Mouse (Mus musculus) CD4-positive, CD25-positive, alpha-beta regulatory T cell, adult 4 months (primary cell): ENCODE measurements around the gene Ccr7. TPM values are rescaled to one million over a fixed set of nuclear protein-coding genes. Genes with fewer than 3 reads are reported as not detected.

Source experiments
- ATAC-seq: one replicate; pipeline ENCODE4 v1.8.0; 2017
- polyA plus RNA-seq, 2 experiments: library from polyadenylated mRNA; unstranded; fragments of 100-300 nt; shearing (Covaris generic); gene quantifications; one replicate each; pipeline ENCODE4 v1.2.1; 2017

Ccr7 gene
- polyA plus RNA-seq, 2 experiments from 2014 or later = 277 to 361 TPM

DNA sequence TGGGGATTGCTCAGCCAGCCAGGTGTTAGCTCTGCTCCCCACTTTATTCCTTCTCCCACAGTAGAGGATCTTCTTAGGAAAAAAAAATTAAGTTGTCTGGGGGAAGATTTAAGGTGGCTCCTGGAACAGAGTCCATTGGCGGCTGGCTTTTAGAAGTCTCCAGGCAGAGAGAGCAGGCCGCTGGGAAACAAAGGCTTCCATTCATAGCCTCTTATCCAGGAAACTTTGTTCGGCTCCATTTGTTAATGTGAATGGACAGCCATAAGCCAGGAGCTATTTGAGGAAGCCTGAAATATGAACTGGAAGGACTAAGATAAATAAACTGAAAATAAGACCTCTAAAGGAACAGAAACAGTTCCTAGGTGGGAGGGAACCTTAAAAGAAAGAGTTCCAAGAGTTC lies 41.8 kb downstream of the Ccr7 start:
- no peak for ATAC-seq

DNA sequence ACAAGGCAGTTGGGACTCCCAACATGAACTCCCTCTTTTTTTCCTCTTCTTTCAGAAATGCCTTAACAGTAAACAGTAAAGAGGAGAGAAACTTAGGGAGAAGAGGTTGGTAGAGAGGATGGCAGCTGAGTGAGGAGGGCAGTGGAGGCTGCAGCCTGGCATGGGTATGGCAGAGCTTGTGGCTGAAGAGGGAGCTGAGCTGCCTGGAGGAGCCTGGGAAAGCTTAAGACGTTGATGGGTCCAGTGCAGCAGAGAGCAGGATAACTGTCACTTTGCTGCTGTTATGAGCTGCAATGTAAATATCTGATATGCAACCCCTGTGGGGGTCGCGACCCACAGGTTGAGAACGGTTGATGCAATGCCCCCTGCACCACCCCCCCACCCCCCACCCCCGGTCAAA lies 42.2 kb downstream of the Ccr7 start:
- ATAC-seq = no peak

DNA sequence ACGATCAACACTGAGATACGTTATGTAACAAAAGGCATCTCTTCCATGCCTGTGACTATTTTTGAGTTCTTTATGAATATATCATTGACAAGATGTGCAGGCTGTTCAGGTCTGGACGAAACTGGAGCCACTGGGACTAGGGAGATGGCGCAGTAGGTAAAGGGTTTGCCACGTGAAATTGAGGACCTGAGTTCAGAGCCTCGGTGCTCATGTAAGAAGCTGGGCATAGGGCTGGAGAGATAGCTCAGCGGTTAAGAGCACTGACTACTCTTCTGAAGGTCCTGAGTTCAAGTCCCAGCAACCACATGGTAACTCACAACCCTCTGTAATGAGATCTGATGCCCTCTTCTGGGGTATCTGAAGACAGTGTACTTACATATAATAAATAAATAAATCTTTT lies 43.2 kb downstream of the Ccr7 start:
- peak; percentile 10 for ATAC-seq

DNA sequence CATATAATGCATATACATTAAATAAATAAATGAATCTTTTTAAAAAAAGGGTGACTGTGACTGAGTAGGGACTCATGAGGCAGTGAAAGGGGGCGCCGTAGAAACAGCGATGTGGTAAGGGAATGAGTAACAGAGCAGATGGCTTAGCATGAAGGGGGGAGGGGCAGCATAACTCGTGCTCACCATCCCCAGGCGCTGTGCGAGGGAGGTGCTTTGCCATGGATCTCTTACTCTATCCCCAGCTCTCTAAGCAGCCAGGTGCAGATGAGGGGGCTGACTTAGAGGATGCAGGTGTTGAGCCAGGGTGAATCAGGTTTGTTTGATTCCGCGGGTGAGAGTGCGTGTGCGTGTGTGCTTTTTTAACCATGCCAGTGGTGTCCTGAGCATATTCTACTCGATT lies 43.7 kb downstream of the Ccr7 start:
- peak; percentile 52 for ATAC-seq

DNA sequence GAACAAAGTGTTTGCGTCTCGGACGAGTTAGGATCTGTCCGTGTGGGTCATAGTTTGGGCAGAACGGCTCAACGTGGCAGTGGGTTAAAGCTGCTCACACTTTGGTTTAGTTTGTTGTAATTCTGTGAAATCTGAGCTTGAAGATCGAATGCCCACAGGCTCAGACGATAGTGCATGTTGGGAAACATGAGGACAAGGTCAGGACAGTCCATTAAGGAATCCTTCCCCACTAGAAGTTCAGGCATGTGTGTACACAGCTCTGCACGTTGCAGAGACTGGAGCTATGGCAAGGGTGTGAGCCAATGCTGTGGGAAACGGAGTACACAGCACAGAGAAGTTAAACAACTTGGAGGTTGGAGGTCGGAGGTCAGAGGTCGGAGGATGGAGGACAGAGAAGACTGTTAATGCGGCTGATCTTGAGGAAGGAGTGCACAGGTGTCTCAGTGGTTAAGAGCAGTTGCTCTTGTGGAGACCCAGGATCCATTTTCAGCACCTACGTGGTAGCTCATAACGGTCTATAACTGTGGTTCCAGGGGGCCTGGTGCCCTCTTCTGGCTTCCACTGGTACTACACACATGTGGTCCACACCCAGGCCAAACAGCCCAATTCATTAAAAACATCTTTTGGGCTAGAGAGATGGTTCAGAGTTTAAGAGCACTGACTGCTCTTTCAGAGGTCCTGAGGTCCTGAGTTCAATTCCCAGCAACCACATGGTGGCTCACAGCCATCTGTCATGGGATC lies 44.3 kb downstream of the Ccr7 start:
- ATAC-seq = no peak

DNA sequence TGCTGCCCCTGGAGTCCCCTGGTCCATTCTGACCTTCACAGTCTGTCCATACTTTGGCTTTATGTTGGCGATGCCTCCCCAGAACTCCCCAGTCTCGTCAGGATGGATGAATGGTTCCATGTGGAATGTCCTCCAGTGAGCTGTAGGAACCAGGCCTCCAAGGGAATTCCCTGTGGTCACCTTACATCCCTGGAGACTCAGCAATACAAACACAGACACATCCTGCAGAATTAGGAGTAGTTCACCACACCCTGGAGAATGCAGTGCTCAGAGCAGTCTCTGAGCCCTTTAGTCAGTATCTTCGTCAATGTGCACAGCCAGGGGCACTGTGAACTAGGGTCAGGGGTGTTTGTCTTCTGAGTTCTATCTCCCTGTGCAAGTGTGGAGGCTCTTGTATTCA lies 46.6 kb downstream of the Ccr7 start:
- ATAC-seq = no peak

DNA sequence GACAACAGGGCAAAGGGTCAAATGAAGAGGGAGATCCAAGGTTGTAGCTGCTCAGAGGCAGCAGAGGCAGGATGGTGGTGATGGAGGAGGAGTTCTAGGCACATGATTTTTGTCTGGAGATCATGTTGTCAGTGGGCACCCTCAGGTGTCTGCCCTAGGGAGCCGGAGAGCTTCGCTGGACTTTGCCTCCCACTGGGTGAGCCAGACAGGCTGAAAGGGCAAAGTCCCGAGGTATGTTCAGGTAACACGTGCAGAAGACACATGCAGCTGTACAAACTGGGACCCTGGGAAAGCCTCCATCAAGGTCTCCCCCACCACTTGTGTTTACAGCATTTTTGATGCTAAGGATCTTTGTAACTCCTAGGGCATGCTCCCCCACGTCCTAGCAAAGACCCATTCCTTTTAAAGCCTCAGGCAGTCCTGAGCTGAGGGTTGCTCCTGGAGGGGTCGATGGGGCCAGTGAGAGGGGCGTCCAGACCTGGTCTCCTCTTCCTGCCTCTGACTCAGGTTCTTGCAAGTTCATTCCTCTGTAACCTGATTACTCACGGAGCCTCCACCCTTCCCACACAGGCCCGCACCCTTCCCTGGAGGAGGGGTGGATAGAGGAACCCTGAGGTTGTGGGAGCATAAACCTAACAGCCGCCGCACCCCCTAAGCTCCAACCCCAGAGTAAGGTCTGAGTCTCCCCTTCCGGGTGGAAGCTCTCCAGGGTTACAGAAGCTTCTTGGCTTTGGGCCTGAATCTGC lies 48.7 kb downstream of the Ccr7 start:
- no peak for ATAC-seq

DNA sequence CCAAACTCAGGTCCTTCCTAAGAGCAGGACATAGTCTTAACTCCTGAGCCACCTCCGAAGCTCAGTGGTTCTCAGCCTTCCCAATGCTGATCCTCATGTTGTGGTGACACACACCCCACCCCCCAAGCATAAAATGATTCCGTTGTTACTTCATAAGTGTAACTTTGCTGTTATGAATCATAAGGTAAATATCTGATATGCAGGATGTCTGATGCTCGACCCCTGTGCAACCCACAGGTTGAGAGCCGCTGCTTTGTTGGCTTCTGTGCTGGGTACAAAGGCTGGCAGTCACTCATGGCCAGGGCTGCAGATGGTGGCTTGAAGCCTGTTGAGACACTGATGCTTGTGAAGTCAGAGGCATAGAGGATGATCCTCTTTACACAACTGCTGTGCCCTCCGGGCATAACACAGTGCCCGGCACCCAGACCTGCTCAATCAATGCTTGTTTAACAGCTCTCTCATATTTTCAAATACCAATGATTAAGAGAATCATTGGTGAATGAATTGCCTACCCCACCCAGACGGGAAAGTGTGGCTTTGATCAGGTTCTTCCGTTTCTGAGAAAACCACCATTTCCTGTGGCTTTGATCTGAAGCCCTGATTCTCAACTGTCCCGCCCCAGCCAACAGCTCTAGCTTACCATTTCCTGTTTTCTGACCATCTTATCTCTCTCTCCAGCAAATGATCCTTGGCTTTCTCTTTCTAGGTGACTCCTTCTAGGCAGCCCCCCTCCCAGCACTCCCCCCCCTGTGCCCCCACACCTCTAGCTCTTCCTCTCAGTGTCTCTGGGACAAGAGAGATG lies 50.1 kb downstream of the Ccr7 start:
- peak; percentile 93 for ATAC-seq

DNA sequence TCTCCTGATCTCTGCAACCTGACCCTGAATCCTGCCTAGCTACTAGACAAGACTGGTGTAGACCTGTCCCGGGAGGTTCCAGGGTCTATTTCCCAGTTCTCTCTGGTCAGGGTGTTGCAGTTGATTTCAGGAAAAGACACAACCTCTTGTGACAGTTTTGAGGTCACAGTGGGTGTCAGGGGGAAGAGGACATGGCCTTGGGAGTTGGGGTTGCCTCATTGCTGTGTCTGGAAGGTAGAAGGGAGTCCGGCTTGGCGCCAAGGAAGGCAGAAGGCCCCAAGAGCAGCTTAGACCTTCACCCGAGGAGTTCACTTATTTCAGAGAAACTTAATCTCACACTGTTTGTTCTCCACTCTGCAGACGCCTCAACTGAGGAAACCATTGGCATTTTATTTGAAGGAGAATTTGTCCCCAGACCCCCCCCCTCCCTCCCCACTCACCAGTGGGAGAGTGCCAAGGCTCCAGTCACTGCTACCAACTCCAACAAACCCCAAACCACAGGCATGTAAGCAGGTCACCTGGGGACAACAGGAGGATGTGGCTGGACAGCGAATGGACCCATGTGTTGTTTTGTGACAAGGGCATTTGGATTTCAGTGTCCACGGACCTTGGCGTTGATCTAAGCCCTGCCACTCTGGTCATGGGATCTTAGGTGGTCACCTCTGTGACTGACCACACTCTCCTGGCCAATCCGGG lies 52.2 kb downstream of the Ccr7 start:
- no peak for ATAC-seq

DNA sequence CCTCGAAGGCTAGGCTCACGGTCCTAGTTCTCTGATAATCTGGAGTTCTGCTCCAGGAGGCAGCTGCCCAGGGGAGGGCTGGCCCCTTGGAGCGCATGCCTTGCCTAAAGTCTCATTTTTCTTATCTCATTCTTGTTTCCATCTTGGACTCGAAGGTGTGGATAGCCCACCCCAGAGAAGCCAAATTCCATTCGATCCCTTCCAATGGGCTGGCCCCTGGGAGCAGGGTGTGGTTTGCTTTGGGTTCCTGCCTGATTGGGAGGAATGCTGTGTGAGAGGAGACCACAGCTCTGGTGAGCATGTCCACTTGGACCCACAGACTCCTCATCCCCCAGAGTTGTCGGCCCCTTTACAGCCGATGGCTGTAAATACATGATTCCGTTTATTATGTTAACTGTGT lies 53.2 kb downstream of the Ccr7 start:
- ATAC-seq = no peak

DNA sequence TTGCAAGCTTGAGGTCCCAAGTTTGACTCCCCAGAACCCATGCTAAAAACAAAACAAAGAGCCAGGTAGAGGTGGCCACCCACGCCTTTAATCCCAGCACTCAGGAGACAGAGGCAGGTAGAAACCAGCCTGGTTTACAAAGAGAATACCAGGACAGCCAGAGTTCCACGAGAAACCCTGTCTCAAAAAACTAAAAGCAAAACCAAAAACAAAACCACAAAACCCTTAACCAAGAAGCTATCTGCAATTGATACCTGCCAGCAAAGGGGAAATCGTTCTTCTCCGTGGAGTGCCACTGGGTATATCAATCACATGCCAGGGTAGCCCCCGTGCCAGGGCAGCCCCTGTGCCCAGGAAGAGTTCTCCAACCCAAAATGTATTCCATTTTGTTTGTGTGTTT lies 54.7 kb downstream of the Ccr7 start:
- ATAC-seq = no peak

DNA sequence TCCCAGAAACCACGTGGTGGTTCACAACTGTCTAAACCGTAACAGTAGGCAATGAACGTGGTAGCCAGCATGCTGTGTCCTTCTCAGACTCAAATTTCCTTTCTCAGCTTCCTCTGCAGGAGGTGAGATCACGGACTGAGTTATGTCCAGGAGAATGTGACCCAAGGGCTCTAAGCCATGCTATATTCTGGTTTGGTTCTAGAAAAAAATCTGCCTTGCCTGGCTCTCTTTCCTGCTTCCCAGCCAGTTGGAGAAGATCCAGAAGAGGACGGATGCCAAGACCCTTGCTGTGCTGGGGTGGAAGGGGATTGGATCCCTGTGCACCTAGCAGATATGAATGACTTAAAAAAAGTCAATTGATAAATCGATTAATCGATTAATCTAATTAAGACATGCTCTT lies 55.4 kb downstream of the Ccr7 start:
- no peak for ATAC-seq

DNA sequence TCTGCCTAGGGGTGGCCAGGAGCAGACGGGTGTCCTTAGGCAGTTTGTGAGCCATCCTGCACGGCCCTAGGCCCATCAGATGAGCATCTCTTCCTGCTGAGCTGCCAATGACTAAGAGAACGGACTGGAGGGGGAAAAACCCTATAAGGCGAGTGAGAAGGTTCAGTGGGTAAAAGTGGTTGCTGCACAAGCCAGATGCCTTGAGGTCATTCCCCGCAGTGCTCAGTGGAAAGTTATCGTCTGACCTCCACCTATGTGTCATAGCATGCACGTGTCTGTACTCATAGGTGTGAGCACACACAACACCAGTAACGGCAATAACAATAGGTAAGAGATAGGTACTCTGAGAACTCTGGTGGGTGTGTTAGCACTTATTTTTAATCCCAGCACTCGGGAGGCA lies 56.0 kb downstream of the Ccr7 start:
- peak; percentile 57 for ATAC-seq

DNA sequence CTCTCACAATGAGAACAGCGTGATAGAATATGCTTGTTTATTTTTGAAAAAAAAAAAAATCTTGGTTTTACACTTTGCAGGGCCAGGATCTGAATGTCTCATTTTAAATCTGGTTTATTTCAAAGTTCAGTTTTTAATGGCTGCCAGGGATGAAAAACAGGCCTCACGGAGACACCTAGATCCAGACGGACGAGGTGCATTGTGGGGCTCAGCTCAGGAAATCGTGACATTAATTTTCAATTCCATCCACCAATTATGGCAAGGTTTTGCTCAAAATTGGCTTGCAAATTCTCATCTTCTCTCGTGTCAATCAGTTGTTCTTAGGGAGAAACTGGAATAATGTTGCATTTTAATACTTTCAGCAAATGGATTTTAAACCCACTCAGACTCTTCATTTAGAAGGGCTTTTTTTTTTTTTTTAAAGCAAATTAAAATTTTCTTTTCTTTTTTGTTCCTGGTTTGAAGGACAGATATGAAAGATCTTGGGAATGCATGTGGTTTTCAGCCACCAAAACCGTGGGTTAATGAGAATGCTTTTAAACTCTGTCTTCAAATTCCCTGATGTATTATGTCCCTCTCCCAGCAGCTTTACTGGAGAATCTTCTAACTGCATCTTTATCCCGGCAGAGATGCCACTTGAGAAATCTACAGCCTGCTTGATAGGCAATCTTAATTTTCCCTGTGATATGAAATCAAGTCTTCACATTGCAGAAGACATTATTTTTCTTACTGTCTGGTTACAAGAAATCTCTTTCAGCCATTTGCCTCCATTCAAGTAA lies 57.7 kb downstream of the Ccr7 start:
- no peak for ATAC-seq

DNA sequence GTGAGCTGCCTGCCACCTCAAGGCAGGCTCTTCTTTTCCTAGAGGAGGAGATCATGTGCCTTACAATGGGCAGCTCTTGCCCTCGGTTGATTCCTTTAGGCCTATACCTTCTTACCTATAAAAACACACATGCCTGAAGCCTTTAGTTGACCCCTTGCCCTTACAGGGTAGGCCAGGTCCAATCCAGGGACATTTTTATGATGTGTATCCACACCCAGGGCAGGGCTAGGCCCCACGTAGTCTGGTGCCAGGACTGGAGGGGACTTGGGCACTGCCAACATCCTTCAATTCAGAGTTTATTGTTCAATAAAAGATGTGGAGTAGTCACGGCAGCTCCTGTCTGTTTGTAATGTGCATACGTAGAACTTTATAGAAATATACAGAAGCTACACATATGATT lies 58.5 kb downstream of the Ccr7 start:
- no peak for ATAC-seq

DNA sequence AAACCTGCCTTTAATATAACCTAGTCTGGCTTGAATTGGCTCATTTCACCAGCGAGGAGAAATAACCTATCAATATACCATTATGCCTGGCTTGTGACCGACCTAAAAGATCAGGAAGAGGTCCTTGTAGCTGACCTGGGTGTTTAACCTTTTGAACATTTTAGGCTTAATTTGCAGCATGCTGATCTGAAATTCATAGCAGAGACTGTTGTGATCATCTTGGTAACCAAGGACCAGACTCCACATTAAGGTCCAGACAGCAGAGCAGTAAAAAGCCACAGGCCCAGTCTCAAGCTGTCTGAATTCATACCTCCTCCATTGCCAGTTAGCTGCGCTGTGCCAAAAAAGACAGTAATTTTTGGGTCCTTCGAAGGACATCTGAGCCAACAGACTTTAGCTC lies 59.1 kb downstream of the Ccr7 start:
- ATAC-seq = no peak

DNA sequence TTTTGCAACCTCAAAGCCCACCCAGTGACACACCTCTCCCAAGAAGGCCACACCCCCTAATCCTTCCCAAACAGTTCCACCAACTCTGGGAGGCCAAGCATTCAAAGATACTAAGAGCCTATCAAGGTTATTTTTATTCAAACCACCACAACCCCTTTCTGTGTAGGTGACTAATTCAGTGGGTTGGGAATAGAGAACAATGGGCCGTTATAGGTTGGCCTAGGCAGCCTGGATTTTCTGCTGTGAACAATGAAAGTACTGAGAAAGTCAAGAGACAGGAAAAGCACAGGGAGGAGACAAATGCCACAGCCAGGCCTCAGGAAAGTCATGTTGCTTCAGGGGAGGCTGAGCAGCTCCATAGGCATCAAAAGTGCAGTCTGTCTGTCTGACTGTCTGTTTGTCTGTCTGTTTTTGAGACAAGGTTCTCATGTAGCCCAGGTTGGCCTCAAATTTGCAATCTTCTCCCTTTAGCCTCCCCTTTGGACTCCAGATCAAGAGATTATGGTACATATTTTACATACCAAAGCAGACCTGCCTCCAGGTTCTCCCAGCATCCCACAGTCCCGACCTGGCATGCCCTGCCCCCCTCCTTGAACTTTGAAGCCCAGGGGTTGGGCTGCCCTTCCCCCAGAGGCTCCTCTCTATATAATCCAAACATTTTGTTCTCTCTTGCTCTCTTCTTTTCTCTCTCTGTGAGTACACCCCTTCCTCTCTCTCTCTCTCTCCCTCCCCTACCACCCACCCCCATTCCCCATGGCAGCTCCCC lies 59.8 kb downstream of the Ccr7 start:
- ATAC-seq = no peak
